Mouse (Mus musculus): ENCODE measurements at regions not wholly inside any gene's neighbourhood (a gene's known extent, or its start where the extent isn't known, plus 50 kb on each side); places are given as distances from the start of the nearest gene placed in this dataset.

- no peak for TF ChIP-seq POLR2A (IDR thresholded peaks at IDR 0.05; ENCODE audit: control insufficient read depth, extremely low read depth, insufficient read depth, low read length, poor library complexity)
- TF ChIP-seq CTCF (IDR thresholded peaks at IDR 0.05; ENCODE audit: borderline replicate concordance, control insufficient read depth, extremely low read depth, insufficient read depth, low read length, poor library complexity) = no peak
Observed at GRCm38 (mm10) chr3:19000179-19000578, 628.3 kb downstream of the 1700064H15Rik start.

Measured in thymus, adult 2 months (tissue).